ENCODE assay signal across 26 mouse cellular contexts in genomic region chr8:120419675-120420074, GRCm38 (mm10).
DNase-seq lines count a peak whose midpoint lies in the region; ATAC-seq and TF ChIP-seq lines count a peak whose summit lies in the region.
"Had no signal": no experiment of that assay in that cellular context is flagged by ENCODE, and none has a peak within 500 bp of the region (broad histone marks: within the 10 kb centered on the region; RNA-seq: fewer than 3 reads in every experiment).

No protein-coding gene starts in this region.

- H3K27me3 ChIP-seq in embryonic facial prominence, embryonic 13.5 days, result no peaks in the 10 kb centered on the region
- H3K27me3 ChIP-seq in embryonic facial prominence, embryonic 10.5 days (replicated peaks; ENCODE audit: low read depth, poor library complexity, severe bottlenecking), result peaks cover 67% of the 10 kb centered on the region
- H3K27me3 ChIP-seq in hindbrain, embryonic 12.5 days, result 0 out of 2 replicates have a peak, but pooled peaks cover 3% of the 10 kb centered on the region
- 0 out of 2 replicates have a peak, but pooled peaks cover 2% of the 10 kb centered on the region for H3K27me3 ChIP-seq in hindbrain, embryonic 11.5 days (ENCODE audit: control insufficient read depth, insufficient read depth, low read length)
- H3K27me3 ChIP-seq: embryonic facial prominence, embryonic 15.5 days; forebrain, embryonic 13.5 days; hindbrain, embryonic 15.5 days had no signal

- no peak for TF ChIP-seq CTCF in gastrocnemius, adult 2 months (IDR thresholded peaks at IDR 0.05)

- H3K4me3 ChIP-seq in embryonic facial prominence, embryonic 13.5 days, result no peak overlapping the region
- H3K4me3 ChIP-seq in embryonic facial prominence, embryonic 10.5 days, result no peak overlapping the region
- H3K4me3 ChIP-seq in gastrocnemius, adult 2 months, result no peak overlapping the region
- H3K4me3 ChIP-seq in hindbrain, embryonic 12.5 days, result no peak overlapping the region
- no peak overlapping the region for H3K4me3 ChIP-seq in hindbrain, embryonic 11.5 days (ENCODE audit: low read depth, low read length)
- H3K4me3 ChIP-seq: embryonic facial prominence, embryonic 15.5 days; forebrain, embryonic 13.5 days; heart, embryonic 13.5 days; hindbrain, embryonic 15.5 days had no signal

- 82% methylated on average over 9 of the region's 9 CpGs for WGBS in embryonic facial prominence, embryonic 13.5 days
- 81% methylated on average over 9 of the region's 9 CpGs for WGBS in embryonic facial prominence, embryonic 10.5 days
- 74% methylated on average over 9 of the region's 9 CpGs for WGBS in hindbrain, embryonic 12.5 days
- WGBS in hindbrain, embryonic 11.5 days, result 80% methylated on average over 9 of the region's 9 CpGs

- no peak for ATAC-seq in embryonic facial prominence, embryonic 13.5 days (ENCODE audit: insufficient number of reproducible peaks, insufficient read depth, low FRiP score, low TSS enrichment, low read depth)
- ATAC-seq in hindbrain, embryonic 12.5 days (ENCODE audit: low FRiP score), result no peak
- ATAC-seq in hindbrain, embryonic 11.5 days (ENCODE audit: low FRiP score), result no peak
- ATAC-seq: activated CD4-positive, CD25-positive, alpha-beta regulatory T cell, adult 4 months; forebrain, embryonic 13.5 days; forebrain, embryonic 16.5 days; intestine, postnatal 0 days had no signal

- H3K9me3 ChIP-seq in embryonic facial prominence, embryonic 13.5 days, result no peaks in the 10 kb centered on the region
- no peaks in the 10 kb centered on the region for H3K9me3 ChIP-seq in embryonic facial prominence, embryonic 10.5 days
- H3K9me3 ChIP-seq in hindbrain, embryonic 12.5 days (replicated peaks), result no peaks in the 10 kb centered on the region
- H3K9me3 ChIP-seq in hindbrain, embryonic 11.5 days (ENCODE audit: control insufficient read depth, low read length), result no peaks in the 10 kb centered on the region
- H3K9me3 ChIP-seq: embryonic facial prominence, embryonic 15.5 days; forebrain, embryonic 13.5 days; heart, embryonic 13.5 days; hindbrain, embryonic 15.5 days had no signal

- 0 out of 2 replicates have a peak overlapping the region, but pooled peaks have one; percentile 0 for H3K9ac ChIP-seq in embryonic facial prominence, embryonic 13.5 days
- H3K9ac ChIP-seq in hindbrain, embryonic 12.5 days, result no peak overlapping the region
- no peak overlapping the region for H3K9ac ChIP-seq in hindbrain, embryonic 11.5 days (ENCODE audit: low read depth, low read length)
- H3K9ac ChIP-seq: embryonic facial prominence, embryonic 15.5 days; forebrain, embryonic 13.5 days; hindbrain, embryonic 15.5 days had no signal

- no peak overlapping the region for H3K27ac ChIP-seq in embryonic facial prominence, embryonic 13.5 days
- no peak overlapping the region for H3K27ac ChIP-seq in embryonic facial prominence, embryonic 10.5 days (replicated peaks)
- no peak overlapping the region for H3K27ac ChIP-seq in gastrocnemius, adult 2 months
- H3K27ac ChIP-seq in hindbrain, embryonic 12.5 days, result peak overlapping the region; percentile 7; the same call in 1 of the 2 replicates
- no peak overlapping the region for H3K27ac ChIP-seq in hindbrain, embryonic 11.5 days (ENCODE audit: low read depth, low read length)
- H3K27ac ChIP-seq: embryonic facial prominence, embryonic 15.5 days; forebrain, embryonic 13.5 days; heart, embryonic 13.5 days; hindbrain, embryonic 15.5 days had no signal

- intact Hi-C loops in gastrocnemius, adult 2 months (cut with DNase I), result loop anchor here (5.0 kb wide), 2 partner anchors 37 to 118 kb away; no protein-coding TSS in a partner anchor

- H3K4me1 ChIP-seq in embryonic facial prominence, embryonic 13.5 days, result peaks cover 96% of the 10 kb centered on the region
- H3K4me1 ChIP-seq in embryonic facial prominence, embryonic 10.5 days, result peaks cover 100% of the 10 kb centered on the region
- H3K4me1 ChIP-seq in hindbrain, embryonic 12.5 days, result peaks cover 99% of the 10 kb centered on the region
- H3K4me1 ChIP-seq in hindbrain, embryonic 11.5 days (replicated peaks; ENCODE audit: control insufficient read depth, insufficient read depth, low read length), result peaks cover 50% of the 10 kb centered on the region

- no peak for DNase-seq in embryonic facial prominence, embryonic 10.5 days (ENCODE audit: low spot score)
- DNase-seq in gastrocnemius, adult 2 months, result peak; percentile 23
- DNase-seq in gastrocnemius, postnatal 25 days, result no peak
- no peak for DNase-seq in hindbrain, embryonic 11.5 days (ENCODE audit: low spot score)
- DNase-seq in right cerebral cortex, adult 18-20 months, result peak; percentile 53
- DNase-seq in right cerebral cortex, postnatal 36 days (ENCODE audit: low spot score in 2 of 2), result no peak
- DNase-seq: adrenal gland, adult 8-10 months; adrenal gland, postnatal 25 days; cerebellum, adult 11-12 months; cerebellum, adult 8-10 months; cerebellum, postnatal 10 days; cerebellum, postnatal 36 days; embryo, embryonic 11 days; gastrocnemius, postnatal 10 days; heart, adult 11 months; heart, postnatal 14 days; heart, postnatal 4 days had no signal

- H3K36me3 ChIP-seq in embryonic facial prominence, embryonic 13.5 days, result no peaks in the 10 kb centered on the region
- H3K36me3 ChIP-seq in embryonic facial prominence, embryonic 10.5 days (replicated peaks), result no peaks in the 10 kb centered on the region
- H3K36me3 ChIP-seq in hindbrain, embryonic 12.5 days, result no peaks in the 10 kb centered on the region
- H3K36me3 ChIP-seq in hindbrain, embryonic 11.5 days (ENCODE audit: control insufficient read depth, insufficient read depth, low read length), result no peaks in the 10 kb centered on the region
- H3K36me3 ChIP-seq: embryonic facial prominence, embryonic 15.5 days; heart, embryonic 13.5 days; hindbrain, embryonic 15.5 days had no signal

- no peak overlapping the region for H3K4me2 ChIP-seq in embryonic facial prominence, embryonic 13.5 days
- no peak overlapping the region for H3K4me2 ChIP-seq in hindbrain, embryonic 12.5 days (replicated peaks)
- no peak overlapping the region for H3K4me2 ChIP-seq in hindbrain, embryonic 11.5 days (replicated peaks; ENCODE audit: low read depth, low read length)
- H3K4me2 ChIP-seq: embryonic facial prominence, embryonic 15.5 days; forebrain, embryonic 13.5 days; heart, embryonic 13.5 days; hindbrain, embryonic 15.5 days had no signal

Comparison
In these comparisons a context has a peak if more than half of its experiments do, and no peak if none do; other contexts are left out.
1. DNase-seq: peak in gastrocnemius, adult 2 months (single experiment) and right cerebral cortex, adult 18-20 months (single experiment); none in embryonic facial prominence, embryonic 10.5 days (single experiment), gastrocnemius, postnatal 25 days (single experiment), hindbrain, embryonic 11.5 days (single experiment) and right cerebral cortex, postnatal 36 days (0 of 2).